Mouse (Mus musculus) stomach, postnatal 0 days (tissue): Measurements from ENCODE around the gene Myo1f.
"Not testable (repeated sequence)": the region's sequence is repeated elsewhere in the genome, so short reads cannot be mapped to it uniquely, and the experiment has no call there.

Source experiments
- CTCF ChIP-seq: IDR thresholded peaks from 2 replicates; pipeline ENCODE4 v1.5.1; 2016; ENCODE audit warnings: antibody characterized with exemption, low read depth, mild to moderate bottlenecking, moderate library complexity
- EP300 ChIP-seq: optimal IDR thresholded peaks from 2 replicates; pipeline ENCODE3; 2016; ENCODE audit warnings: antibody characterized with exemption

DNA sequence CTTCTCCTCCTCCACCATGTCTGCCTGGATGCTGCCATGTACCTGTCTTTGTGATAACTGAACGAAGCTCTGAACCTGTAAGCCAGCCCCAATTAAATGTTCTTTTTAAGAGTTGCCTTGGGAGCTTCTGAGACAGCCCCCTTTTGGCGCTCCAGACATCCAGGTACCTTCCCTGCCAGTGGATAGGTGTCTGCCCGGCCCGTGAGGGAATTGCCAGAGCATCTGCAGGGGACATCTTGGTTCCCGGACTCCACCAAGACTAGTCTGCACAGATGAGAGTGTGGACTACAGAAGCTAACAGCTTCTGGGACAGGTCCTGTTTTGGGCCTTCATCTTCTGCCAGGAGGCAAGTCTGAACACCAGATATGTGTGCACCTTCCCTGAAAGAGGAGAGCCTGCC, 58.2 kb downstream of the Myo1f start:
- not testable (repeated sequence) for TF ChIP-seq CTCF, EP300
